Mouse (Mus musculus): Measurements from ENCODE around the gene Txn2.

The Txn2 gene

GRCm38 (mm10) chr15:77928673-77929331 lies at the start of gene Txn2:
Gene Txn2, minus strand, starts transcription at chr15:77929006.
- DNase-seq: peak; percentile 93

DNA sequence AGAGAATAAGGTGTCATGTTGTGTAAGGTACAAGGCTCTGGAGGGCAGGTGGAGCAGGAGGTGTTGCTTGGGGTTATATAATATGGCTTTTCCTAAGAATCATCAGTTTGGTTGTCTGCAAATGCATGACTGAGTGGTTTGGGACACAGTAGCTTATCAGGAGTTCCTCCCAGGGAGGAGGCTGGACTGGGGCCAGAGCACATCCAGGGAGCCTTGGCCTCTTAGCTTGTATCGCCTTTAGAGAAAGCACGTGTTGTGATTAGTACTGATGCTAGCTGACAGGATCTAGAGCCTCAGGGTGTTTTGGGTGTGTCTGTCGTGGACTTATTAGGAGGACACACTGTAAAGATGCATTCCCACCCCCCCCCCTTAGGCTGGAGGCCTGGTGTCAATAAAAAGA lies 48.9 kb upstream of the Txn2 start:
- no peak for DNase-seq

DNA sequence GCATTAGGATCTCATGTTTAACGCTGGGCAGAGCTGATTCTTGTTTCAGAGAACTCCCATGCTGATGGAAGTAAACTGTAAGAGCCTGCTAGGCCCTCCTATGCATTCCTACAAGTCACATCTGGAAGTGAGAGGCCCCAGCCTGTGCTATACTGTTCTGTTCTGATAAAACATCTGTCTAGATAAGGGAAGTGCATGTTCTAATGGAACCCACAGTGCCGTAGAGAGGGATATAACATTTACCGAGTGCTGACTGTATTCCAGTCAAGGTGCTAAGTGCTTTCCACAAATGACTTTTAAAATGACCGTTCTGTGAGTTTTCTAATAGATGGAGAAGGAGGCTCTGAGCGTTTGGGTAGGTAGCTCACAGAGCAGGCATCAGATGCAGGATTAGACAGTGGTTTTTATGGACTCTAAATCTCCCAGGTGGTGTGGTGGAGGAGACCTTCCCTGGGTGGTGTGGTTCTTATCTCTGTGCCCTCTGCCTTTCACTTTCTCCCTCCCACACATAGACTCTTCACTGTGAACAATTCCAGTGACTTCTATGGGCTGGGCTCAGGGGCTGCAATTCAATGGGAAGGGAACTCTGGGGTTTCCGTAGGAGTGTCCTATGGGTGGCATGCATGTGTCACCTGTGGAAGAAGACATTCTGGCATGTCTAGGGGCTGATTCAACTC lies 45.5 kb upstream of the Txn2 start:
- DNase-seq: no peak

- DNase-seq: peak; percentile 98 to 99
These were observed 41.9 kb upstream of the Txn2 start, which contains the start of gene Eif3d for GRCm38 (mm10) chr15:77970470-77971292. Gene Eif3d, minus strand, starts transcription at chr15:77970813.

DNA sequence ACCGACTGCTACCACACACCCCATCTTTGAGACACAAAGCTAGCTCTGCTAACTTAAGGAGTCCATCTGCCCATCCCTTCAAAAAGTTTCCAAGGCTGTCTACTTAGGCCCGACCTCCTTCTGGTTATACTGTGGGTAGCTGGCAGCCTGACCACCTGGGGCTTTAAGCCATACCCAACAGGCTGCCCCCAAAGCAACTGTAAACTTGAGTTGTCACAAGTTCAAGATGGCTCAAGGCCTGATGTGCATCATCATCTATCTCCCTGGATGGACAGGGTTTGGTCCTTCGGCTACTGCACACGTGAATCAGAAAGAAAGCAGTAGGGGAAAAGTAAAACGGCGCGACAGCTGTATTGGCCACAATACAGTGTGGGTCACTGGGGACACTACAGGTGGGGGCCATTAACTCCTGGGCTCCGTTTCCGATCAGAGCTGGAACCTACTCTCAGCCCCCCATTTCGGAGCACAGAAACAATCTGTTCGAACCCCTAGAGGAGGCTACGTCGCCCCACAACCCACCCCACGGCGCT lies 41.2 kb upstream of the Txn2 start:
- no peak for DNase-seq

DNA sequence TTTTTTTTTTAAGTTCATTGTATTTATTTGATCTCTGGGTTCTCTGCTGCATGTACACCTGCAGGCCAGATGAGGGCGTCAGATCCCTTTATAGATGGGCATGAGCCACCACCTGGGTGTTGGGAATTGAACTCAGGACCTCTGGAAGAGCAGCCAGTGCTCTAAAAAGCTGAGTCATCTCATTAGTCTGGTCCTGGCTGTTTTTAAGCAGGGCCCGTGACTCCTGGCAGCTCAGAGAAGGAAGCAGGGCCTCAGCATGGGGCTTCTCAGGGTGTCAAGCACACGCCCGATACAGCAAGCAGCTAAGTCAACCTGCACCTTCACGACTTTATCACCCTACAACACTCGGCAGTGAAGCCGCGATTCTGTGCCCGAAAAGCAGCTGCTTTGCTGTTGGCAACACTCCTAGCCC lies 36.3 kb upstream of the Txn2 start:
- no peak for DNase-seq

GRCm38 (mm10) chr15:77962447-77962846 lies 33.6 kb upstream of the Txn2 start:
- no peak for DNase-seq

DNA sequence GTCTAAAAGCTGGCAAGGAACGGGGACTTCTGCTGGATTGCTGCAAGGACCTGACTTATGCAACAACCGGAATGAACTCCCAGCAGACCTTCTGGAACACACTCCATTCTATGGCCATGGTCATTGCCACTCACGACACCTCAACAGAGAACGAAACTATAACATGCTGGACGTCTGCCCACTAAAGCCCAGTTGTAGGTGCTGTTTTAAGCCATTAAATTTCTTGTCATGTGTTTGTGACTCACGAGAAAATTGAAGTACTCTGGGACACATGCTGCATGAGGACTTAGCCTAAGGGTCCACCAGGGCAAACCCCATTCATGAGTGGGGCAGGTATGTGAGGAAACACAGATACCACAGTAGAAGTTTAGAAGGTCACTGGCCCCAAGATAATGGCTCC lies 31.9 kb upstream of the Txn2 start:
- no peak for DNase-seq

GRCm38 (mm10) chr15:77958071-77958470 lies 29.3 kb upstream of the Txn2 start:
- no peak for DNase-seq

- DNase-seq: no peak
These were observed 28.8 kb upstream of the Txn2 start for GRCm38 (mm10) chr15:77957625-77958024.

- peak; percentile 87 to 94 for DNase-seq
These were observed 27.6 kb upstream of the Txn2 start, which contains the start of gene Foxred2 for GRCm38 (mm10) chr15:77956404-77956901. Gene Foxred2, minus strand, starts transcription at chr15:77956722.

- DNase-seq: peak; percentile 50 to 60
These were observed 26.9 kb upstream of the Txn2 start for GRCm38 (mm10) chr15:77955440-77956403.

DNA sequence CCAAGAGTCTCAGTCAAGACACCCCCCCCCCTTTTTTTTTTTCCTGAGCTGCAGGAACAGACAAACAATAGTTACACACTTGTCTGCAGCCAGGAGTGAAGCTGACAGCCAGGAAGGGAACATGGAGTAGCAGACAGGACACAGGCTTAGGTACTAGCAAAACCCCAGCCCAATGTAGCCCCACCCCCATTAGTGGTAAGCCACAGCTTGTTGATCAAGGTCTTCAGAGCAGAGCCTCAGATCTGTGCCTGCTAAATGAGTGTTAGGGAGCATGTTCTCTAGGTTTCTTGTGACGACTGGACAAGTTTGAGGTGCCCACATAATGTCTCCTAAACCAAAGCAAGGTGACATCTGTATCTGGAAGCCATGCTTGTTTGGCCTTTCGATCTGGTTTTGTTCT lies 25.6 kb upstream of the Txn2 start:
- no peak for DNase-seq

DNA sequence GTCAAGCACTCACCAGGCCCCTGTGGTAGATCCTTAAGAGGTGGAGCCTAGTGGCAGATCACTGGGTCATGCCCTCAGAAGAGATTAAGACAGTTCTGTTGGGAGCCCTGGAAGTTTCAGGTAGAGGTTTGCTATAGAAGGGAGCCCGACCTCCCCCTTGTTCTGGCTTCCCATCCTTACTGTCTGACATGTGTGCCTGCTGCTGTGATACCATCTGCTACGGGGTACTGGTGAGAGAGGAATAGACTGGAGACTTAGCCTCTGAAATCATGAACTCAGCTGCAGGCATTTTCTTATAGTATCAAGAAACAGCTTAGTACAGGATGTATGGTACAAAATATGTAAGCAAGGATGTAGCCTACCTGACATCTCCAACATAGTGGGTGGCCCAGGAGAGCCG lies 24.1 kb upstream of the Txn2 start:
- peak; percentile 75 to 77 for DNase-seq

- DNase-seq: no peak
These were observed 20.3 kb upstream of the Txn2 start for GRCm38 (mm10) chr15:77949061-77949460.

DNA sequence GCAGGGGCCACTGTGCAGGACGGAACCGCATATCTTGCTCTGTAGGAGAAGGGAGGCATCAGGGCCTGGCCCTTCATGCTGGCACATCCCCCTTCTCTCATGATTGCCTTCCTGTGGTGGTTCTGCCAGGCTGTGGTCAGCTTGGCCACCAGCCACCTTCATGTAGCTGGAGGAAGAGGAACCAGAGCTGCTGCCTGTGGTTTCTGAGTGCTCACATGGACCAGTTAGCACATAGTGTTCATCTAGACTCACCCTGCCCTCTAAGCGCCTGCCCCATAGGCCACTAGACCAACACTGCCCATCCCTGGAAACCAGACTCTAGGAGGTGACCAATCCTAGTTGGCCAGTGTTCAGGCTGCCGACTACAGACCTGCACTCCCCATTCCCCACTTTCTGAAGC lies 16.9 kb upstream of the Txn2 start:
- DNase-seq: no peak

GRCm38 (mm10) chr15:77941563-77941962 lies 12.8 kb upstream of the Txn2 start:
- DNase-seq: no peak

- DNase-seq: no peak
These were observed 9.7 kb upstream of the Txn2 start for GRCm38 (mm10) chr15:77938516-77938915.

- DNase-seq: peak; percentile 46 to 50
These were observed 7.0 kb upstream of the Txn2 start for GRCm38 (mm10) chr15:77935673-77936375.

DNA sequence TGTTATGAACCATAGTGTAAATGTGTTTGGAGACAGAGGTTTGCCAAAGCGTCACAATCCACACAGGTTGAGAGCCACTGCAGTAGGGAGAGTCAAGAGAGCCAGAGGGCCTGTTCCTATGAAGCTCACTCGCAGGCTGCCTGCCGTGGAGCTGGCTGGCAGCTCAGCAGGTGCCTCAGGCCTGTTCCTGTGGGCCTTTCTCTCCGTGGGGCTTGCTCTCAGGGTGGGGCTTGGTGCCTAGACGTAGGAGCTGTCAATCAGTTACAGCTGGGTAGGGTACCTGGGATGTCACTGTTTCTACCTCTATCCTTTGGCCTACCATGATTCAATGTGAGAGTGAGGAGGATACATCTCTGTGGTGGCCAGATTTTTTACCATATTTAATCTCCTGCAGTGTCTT lies 6.2 kb upstream of the Txn2 start:
- no peak for DNase-seq

- peak in 1 of 2 experiments; percentile 37 for DNase-seq
These were observed 5.5 kb upstream of the Txn2 start for GRCm38 (mm10) chr15:77934326-77934725.
